Mouse (Mus musculus) brain, embryonic 14.5 days (tissue): ENCODE measurements at regions not wholly inside any gene's neighbourhood (a gene's known extent, or its start where the extent isn't known, plus 50 kb on each side); places are given as distances from the start of the nearest gene placed in this dataset.

ENCODE experiments used
- CTCF ChIP-seq: fragments of 200-500 bp; IDR thresholded peaks from 2 replicates; pipeline ENCODE4 v1.5.1; 2012; ENCODE audit warnings: inconsistent platforms, mild to moderate bottlenecking, moderate library complexity, borderline replicate concordance; ENCODE audit not compliant: insufficient read depth, insufficient read length; ENCODE audit errors: extremely low read depth
- POLR2A ChIP-seq: fragments of 200-500 bp; IDR thresholded peaks from 2 replicates; pipeline ENCODE4 v1.6.1; 2012; ENCODE audit warnings: mild to moderate bottlenecking, inconsistent platforms, borderline replicate concordance; ENCODE audit not compliant: poor library complexity, insufficient read depth, insufficient read length, severe bottlenecking; ENCODE audit errors: extremely low read depth

DNA sequence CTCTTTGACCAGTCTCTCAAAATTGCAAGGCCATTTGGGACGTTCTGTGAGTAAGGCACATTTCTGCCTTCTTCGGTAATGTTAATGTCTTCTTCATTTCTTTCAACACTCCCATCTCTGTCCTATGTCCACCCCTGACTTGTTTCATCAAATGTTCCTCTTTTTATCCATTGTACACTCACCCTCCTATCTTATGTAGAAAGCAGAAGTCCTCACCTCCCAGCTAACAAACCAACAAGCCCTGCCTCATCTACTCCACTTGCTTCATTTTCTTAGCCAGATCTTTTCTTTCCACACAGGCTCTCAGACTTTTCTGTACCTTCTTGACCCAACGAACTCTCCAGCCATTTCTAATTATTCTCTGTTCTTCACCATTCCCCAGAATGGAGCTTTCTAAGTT, 179.2 kb upstream of the Cnr1 start:
- TF ChIP-seq CTCF: no peak
- TF ChIP-seq POLR2A: no peak
